Mouse (Mus musculus) embryonic facial prominence, embryonic 12.5 days (tissue): ENCODE measurements around the gene Slc4a1ap. TPM values are rescaled to one million over a fixed set of nuclear protein-coding genes. Genes with fewer than 3 reads are reported as not detected.
A peak's percentile ranks its signal among the peaks of the same experiment; 100 is the strongest.
"Not testable (repeated sequence)": the region's sequence is repeated elsewhere in the genome, so short reads cannot be mapped to it uniquely, and the experiment has no call there.

ENCODE experiments used
- ATAC-seq: fragments of 200-750 bp; cut with Nextera tagmentation; 2 replicates; pipeline ENCODE4 v1.8.0; 2017; ENCODE audit not compliant: insufficient number of reproducible peaks, insufficient read depth, low FRiP score, low TSS enrichment
- H3K27ac ChIP-seq: fragments of 300-500 bp; sonication (generic); 2 replicates; pipeline ENCODE4 v1.5.1; 2016; ENCODE audit warnings: mild to moderate bottlenecking
- H3K27me3 ChIP-seq: fragments of 300-500 bp; sonication (generic); 2 replicates; pipeline ENCODE4 v1.6.1; 2016; ENCODE audit warnings: mild to moderate bottlenecking, moderate library complexity
- H3K36me3 ChIP-seq: fragments of 300-500 bp; sonication (generic); 2 replicates; pipeline ENCODE4 v1.6.1; 2016; ENCODE audit warnings: mild to moderate bottlenecking
- H3K4me1 ChIP-seq: fragments of 300-500 bp; sonication (generic); 2 replicates; pipeline ENCODE4 v1.6.1; 2016
- H3K4me2 ChIP-seq: fragments of 300-500 bp; sonication (generic); replicated peaks from 2 replicates; pipeline ENCODE4 v1.6.1; 2016; ENCODE audit warnings: mild to moderate bottlenecking, moderate library complexity
- H3K4me3 ChIP-seq: fragments of 300-500 bp; sonication (generic); 2 replicates; pipeline ENCODE4 v1.5.1; 2016; ENCODE audit warnings: mild to moderate bottlenecking
- H3K9ac ChIP-seq: fragments of 300-500 bp; sonication (generic); 2 replicates; pipeline ENCODE4 v1.6.1; 2016; ENCODE audit warnings: mild to moderate bottlenecking, moderate library complexity
- H3K9me3 ChIP-seq: fragments of 300-500 bp; sonication (generic); 2 replicates; pipeline ENCODE4 v1.6.1; 2016; ENCODE audit warnings: mild to moderate bottlenecking, moderate library complexity
- WGBS: fragments of 180-500 bp; shearing (Covaris S2); methylation state at CpG from one replicate; pipeline ENCODE4 v1.1.7; 2016; 5-methylcytosine and 5-hydroxymethylcytosine counted together
- polyA plus RNA-seq: library from polyadenylated mRNA; unstranded; fragments of >200 nt; fragmentation: Nextera tagmentation; extraction: Ambion mirVana; gene quantifications from 2 replicates; pipeline ENCODE4 v1.2.1, GENCODE M21; 2016

Slc4a1ap gene
- polyA plus RNA-seq, 1 experiment from 2014 or later: 39.6 TPM

DNA sequence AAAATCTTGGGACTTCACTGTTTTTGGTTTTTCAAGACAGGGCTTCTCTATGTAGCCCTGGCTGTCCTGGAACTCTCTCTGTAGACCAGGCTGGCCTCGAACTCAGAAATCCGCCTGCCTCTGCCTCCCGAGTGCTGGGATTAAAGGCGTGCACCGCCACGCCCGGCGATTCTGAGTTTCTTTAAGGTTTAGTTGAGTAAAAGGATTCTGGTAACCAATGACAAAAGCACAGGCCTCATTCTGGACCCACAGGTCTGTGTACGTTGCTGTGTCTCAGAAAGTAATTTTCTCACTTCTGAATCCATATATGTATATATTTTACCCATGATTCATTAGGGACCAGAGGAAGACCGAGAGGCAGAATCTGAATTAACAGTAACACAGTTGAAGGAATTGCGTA, 912 bp downstream of the Slc4a1ap start, which contains the start of gene Supt7l:
Supt7l (minus strand) TSS at position 101 of the 400 bp plus-strand sequence.
- H3K4me2 ChIP-seq: peak within 1 kb of the TSS; percentile 96
- ATAC-seq: not testable (repeated sequence)
- 83% methylated on average over 11 of the region's 11 CpGs for WGBS

DNA sequence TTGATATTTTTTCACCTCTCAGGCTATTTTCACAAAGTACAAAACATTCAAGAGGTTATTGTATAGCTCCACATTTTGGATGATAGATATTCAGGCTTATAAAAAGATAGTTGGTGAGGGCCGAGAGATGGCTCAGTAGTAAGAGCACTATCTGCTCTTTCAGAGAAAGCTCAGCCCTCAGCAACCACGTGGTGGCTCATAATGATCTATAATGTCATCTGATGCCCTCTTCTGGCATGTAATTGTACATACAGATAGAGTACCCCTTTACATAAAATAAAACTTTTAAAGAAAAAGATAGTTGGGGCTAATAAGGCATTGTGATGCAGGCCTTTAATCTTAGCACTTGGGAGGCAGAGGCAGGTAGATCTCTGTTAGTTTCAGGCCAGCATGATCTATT, 1.8 kb downstream of the Slc4a1ap start:
- ATAC-seq: no peak
- H3K36me3 ChIP-seq: peaks cover 44% of the 10 kb centered on the region
- no peaks in the 10 kb centered on the region for H3K27me3 ChIP-seq
- H3K4me1 ChIP-seq: peaks cover 19% of the 10 kb centered on the region
- H3K27ac ChIP-seq: no peak overlapping the region
- 0 out of 2 replicates have a peak overlapping the region, but pooled peaks have one; percentile 96 for H3K4me2 ChIP-seq
- WGBS: 56% methylated on average over 2 of the region's 2 CpGs
- no peaks in the 10 kb centered on the region for H3K9me3 ChIP-seq
- H3K4me3 ChIP-seq: no peak overlapping the region
- no peak overlapping the region for H3K9ac ChIP-seq

More for the DNA sequence above, 912 bp downstream of the Slc4a1ap start, which contains the start of gene Supt7l:
- peak within 1 kb of the TSS; percentile 94 for H3K9ac ChIP-seq
- H3K27me3 ChIP-seq, H3K9me3 ChIP-seq: not testable (repeated sequence)
- peaks cover 43% of the 10 kb centered on the region for H3K36me3 ChIP-seq
- H3K4me3 ChIP-seq: peak within 1 kb of the TSS; percentile 98
- peak within 1 kb of the TSS; percentile 80 for H3K27ac ChIP-seq
- peaks cover 19% of the 10 kb centered on the region for H3K4me1 ChIP-seq

DNA sequence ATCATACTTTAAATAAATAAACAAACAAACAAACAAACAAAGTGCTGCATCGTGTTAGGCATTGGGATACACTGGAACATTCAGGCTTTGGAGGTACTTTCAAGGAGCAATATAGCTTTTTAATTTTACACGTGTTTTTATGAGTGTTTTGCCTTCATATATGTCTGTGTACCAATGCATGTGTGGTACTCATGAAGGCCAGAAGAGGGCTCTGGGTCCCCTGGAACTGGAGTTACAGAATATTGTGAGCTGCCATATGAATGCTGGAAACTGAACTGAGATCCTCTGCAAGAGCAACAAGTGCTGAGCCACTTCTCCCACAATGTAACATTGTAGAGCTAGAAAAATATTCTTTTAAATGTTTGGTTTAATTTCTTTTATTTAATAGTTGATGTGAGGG, 8.4 kb downstream of the Slc4a1ap start:
- no peak overlapping the region for H3K27ac ChIP-seq
- no peaks in the 10 kb centered on the region for H3K4me1 ChIP-seq
- H3K4me2 ChIP-seq: no peak overlapping the region
- no peak overlapping the region for H3K4me3 ChIP-seq
- ATAC-seq: no peak
- H3K36me3 ChIP-seq: peaks cover 70% of the 10 kb centered on the region
- no peak overlapping the region for H3K9ac ChIP-seq
- no peaks in the 10 kb centered on the region for H3K27me3 ChIP-seq
- 91% methylated on average over 2 of the region's 2 CpGs for WGBS
- H3K9me3 ChIP-seq: no peaks in the 10 kb centered on the region

DNA sequence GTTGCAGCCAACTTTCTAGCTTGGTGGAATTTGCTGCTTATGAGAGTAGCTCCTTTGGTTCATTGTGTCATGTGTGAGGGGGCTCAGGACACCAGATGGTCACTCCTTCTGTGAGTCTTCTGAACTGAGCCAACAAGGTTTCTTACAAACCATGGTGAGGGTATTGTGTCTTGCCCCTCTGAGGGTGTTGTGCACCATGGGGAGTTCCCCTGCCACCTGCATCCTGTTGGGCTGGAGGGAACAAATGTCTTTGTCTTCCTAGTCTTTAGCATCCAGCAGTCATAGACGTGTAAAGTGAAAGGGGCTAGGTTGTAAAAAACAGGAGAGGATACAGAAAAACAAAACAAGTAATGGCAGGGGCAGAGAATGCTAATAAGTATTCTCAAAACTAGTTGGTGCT, 32.6 kb downstream of the Slc4a1ap start:
- Histone ChIP-seq H3K27ac (no peak overlapping the region), H3K27me3 (no peaks in the 10 kb centered on the region), H3K9me3 (no peaks in the 10 kb centered on the region), H3K4me1 (0 out of 2 replicates have a peak, but pooled peaks cover 3% of the 10 kb centered on the region), H3K4me3 (no peak overlapping the region), H3K9ac (no peak overlapping the region), H3K4me2 (no peak overlapping the region), H3K36me3 (peaks cover 42% of the 10 kb centered on the region)
- ATAC-seq: no peak
- 46% methylated on average over 1 of the region's 1 CpGs for WGBS

DNA sequence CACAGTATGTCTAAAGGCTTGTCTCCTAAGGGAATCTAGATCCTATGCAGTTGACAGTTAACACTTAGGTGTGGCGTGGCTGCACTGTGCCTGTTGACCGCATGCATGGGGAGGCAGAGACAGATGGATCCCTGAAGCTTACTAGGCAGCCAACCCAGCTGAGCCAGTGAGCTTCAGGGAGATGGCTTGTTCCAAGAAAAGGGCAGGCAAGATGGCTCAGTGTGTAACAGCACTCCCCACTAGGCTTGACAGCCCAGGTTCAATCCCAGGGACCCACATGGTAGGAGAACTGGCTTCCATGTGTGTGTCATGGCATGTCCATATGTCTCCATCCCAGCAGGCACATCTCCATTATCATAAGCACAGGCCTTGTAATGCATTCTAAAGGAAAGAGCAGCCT, 33.6 kb downstream of the Slc4a1ap start:
- no peak for ATAC-seq
- Histone ChIP-seq H3K4me3 (no peak overlapping the region), H3K9ac (no peak overlapping the region), H3K27ac (no peak overlapping the region), H3K4me1 (0 out of 2 replicates have a peak, but pooled peaks cover 3% of the 10 kb centered on the region), H3K36me3 (peaks cover 35% of the 10 kb centered on the region), H3K9me3 (no peaks in the 10 kb centered on the region), H3K27me3 (no peaks in the 10 kb centered on the region), H3K4me2 (no peak overlapping the region)
- 96% methylated on average over 2 of the region's 2 CpGs for WGBS

DNA sequence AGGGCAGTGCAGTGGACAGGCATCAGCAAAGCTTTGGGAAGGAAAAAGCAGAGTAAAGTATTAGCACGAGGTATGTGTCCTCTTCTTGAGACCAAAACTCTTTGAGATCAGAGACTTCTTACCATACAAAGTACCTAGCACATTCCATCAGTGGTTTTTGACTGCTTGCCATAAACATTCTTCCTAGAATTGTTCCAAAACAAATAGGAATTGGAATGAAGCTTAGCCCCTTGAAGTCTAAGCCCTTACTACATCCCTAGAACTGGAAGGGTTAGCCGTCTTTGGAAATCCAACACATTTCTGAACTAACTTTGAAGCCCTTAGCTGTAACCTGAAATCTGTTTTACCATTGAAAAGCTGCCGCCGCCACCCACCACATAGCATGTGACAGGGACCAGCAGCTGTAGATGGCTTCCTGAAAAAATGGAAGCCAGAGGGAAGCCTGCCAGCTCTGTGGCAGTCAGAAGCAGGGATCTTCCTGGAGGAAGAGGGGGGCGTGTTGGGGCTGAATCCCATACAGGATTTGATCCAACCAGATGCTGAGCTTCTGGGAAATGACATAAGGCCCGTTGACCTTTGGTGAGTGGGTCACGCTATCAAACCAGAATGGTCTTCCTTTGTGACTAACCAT, 35.4 kb downstream of the Slc4a1ap start:
- Histone ChIP-seq H3K36me3 (peaks cover 25% of the 10 kb centered on the region), H3K4me3 (no peak overlapping the region), H3K27me3 (no peaks in the 10 kb centered on the region), H3K9ac (no peak overlapping the region), H3K27ac (no peak overlapping the region), H3K4me2 (no peak overlapping the region), H3K9me3 (no peaks in the 10 kb centered on the region), H3K4me1 (0 out of 2 replicates have a peak, but pooled peaks cover 3% of the 10 kb centered on the region)
- 88% methylated on average over 7 of the region's 7 CpGs for WGBS
- ATAC-seq: no peak

DNA sequence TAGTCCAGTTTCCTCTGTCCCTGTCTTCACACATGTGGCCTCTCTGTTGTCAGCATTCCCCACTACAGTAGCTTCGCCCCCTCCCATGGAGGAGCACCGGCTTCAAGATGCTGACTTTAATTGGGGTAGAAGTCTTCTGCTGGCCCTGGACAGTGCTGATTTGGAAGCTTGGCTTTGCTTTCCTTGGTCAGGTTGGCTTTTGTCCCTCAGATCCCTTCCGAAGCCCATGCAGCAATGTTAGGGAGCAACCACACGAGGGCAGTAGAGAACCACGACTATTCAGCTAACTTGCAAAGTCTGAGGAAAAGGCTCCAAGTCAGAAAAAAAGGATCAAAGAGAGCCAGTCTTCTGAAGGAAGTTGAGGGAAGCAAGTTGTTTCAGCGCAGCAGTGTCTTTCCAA, 36.7 kb downstream of the Slc4a1ap start:
- 0 out of 2 replicates have a peak, but pooled peaks cover 3% of the 10 kb centered on the region for H3K4me1 ChIP-seq
- H3K36me3 ChIP-seq: peaks cover 17% of the 10 kb centered on the region; the same call in 1 of the 2 replicates
- no peaks in the 10 kb centered on the region for H3K9me3 ChIP-seq
- H3K9ac ChIP-seq: no peak overlapping the region
- no peak for ATAC-seq
- H3K27me3 ChIP-seq: no peaks in the 10 kb centered on the region
- no peak overlapping the region for H3K4me2 ChIP-seq
- WGBS: 8% methylated on average over 6 of the region's 6 CpGs
- no peak overlapping the region for H3K27ac ChIP-seq
- no peak overlapping the region for H3K4me3 ChIP-seq

DNA sequence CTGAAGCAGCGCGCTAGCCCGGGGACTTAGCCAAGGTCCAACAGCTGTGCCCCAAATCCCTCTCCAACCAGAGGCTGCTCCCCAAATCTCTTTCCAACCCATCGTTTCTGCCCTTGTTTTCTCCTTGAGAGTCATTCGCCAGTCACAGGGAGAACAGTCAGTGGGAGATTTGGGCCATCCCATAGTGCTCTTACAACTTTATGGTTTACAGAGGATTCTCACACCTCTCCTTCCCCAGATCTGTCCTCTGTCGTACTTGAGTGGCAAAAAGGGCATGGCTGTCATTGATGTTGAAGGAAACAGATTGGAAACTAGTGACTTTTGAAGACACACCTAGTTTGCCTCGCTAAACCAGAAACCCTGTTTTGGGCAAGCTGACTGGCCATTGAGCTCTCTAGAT, 37.1 kb downstream of the Slc4a1ap start:
- Histone ChIP-seq H3K36me3 (peaks cover 17% of the 10 kb centered on the region; the same call in 1 of the 2 replicates), H3K27ac (no peak overlapping the region), H3K27me3 (no peaks in the 10 kb centered on the region), H3K4me2 (no peak overlapping the region), H3K4me3 (no peak overlapping the region), H3K9me3 (no peaks in the 10 kb centered on the region), H3K4me1 (0 out of 2 replicates have a peak, but pooled peaks cover 3% of the 10 kb centered on the region), H3K9ac (no peak overlapping the region)
- no peak for ATAC-seq
- WGBS: 49% methylated on average over 7 of the region's 7 CpGs

DNA sequence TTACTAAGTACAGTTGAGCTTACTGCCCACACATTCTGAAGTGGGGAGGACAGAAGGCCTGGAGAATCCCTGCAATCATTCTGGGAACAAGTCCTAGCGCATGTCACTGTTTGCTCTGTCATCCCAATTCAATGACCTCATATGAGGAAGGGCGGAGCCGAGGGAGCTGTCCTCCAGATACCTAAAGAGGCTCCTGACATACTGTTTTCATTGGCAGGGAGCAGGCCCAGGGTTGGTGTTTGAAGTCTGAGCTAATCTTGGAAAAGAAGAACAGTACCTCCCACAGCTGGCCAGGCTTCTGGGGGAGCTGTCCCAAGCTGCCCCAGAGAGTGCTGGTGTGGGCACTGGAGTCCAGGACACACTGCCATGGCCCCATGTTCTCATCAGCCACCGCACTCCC, 38.2 kb downstream of the Slc4a1ap start:
- no peak overlapping the region for H3K4me2 ChIP-seq
- no peak overlapping the region for H3K4me3 ChIP-seq
- no peaks in the 10 kb centered on the region for H3K27me3 ChIP-seq
- no peak overlapping the region for H3K27ac ChIP-seq
- ATAC-seq: no peak
- peaks cover 7% of the 10 kb centered on the region; the same call in 1 of the 2 replicates for H3K36me3 ChIP-seq
- H3K9ac ChIP-seq: no peak overlapping the region
- H3K4me1 ChIP-seq: 0 out of 2 replicates have a peak, but pooled peaks cover 3% of the 10 kb centered on the region
- 81% methylated on average over 4 of the region's 4 CpGs for WGBS
- H3K9me3 ChIP-seq: no peaks in the 10 kb centered on the region

DNA sequence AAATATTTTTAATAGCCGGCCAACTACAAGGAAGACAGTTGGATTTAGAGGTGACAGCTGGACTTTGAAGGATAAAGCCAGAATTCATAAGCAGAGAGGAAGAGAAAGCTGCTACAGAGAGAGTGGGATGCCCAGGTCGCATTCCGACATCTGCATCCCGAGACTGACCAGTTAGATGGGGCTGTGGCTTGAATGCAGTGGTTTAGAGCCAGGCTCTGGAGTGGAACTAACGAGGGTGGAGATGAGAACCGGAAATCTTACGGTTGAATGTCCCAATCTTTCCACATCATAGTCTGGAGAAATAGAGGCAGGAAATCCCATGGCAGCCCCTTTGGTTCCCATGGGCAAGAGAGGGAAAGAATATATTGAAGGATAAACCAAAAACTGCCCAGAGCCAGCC, 39.2 kb downstream of the Slc4a1ap start:
- no peak overlapping the region for H3K27ac ChIP-seq
- H3K36me3 ChIP-seq: no peaks in the 10 kb centered on the region
- H3K4me1 ChIP-seq: peaks cover 7% of the 10 kb centered on the region
- no peak overlapping the region for H3K9ac ChIP-seq
- no peak for ATAC-seq
- no peak overlapping the region for H3K4me2 ChIP-seq
- 85% methylated on average over 7 of the region's 7 CpGs for WGBS
- H3K4me3 ChIP-seq: no peak overlapping the region
- H3K9me3 ChIP-seq: no peaks in the 10 kb centered on the region
- H3K27me3 ChIP-seq: no peaks in the 10 kb centered on the region

DNA sequence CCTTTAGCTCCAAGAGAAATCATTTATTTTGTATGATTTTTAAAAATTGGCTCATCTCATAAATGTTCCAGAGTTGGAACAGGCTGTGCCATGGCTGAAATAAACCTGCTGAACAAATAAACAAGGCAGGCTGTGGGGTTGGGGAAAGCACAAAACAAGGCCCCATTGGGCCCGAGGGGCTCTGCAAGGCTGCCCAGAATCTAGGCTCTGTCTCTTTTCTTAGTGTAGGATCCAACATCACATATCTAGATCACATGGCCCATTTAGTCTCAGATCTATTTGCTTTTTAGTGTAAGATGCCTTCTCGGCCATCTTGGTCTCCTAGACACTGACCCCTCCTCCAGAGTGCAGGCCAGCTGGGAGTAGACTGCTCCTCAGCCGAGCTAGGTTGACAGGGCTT, 39.7 kb downstream of the Slc4a1ap start:
- WGBS: 63% methylated on average over 3 of the region's 3 CpGs
- H3K36me3 ChIP-seq: no peaks in the 10 kb centered on the region
- no peaks in the 10 kb centered on the region for H3K27me3 ChIP-seq
- H3K4me3 ChIP-seq: no peak overlapping the region
- H3K4me1 ChIP-seq: peaks cover 11% of the 10 kb centered on the region
- no peak for ATAC-seq
- no peaks in the 10 kb centered on the region for H3K9me3 ChIP-seq
- no peak overlapping the region for H3K9ac ChIP-seq
- no peak overlapping the region for H3K4me2 ChIP-seq
- no peak overlapping the region for H3K27ac ChIP-seq

DNA sequence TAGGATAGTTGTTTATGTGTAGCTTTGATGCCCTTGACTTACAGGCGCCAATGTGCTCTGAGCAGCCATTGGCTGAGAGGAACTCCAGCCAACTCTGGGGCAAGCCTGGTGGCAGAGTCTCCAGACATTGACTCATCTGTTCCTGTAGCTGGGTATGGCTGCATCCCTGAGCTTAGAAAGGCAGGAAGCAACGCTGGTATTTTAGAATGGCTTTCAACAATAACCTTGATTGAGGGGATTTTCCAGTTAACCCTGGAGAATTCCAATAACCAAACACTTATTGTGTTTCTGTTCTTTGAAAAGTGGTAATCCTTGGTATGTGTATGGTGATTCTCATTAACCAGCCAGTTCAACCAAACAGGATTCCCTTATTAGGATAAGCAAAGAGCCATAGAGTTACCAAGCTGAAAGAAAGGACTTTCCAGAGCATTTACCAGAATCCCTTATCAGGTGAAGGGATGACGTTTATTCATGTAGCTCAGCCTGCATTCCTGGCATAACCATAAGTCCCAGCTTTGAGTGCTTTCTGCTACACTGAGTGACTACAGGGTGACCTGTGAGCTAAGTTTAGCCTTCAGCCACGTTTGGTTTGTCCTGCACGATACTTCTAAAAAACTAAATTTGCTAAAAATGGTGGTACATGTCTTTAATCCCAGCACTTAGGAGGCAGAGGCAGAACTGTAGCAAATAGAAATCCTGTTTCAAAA, 41.3 kb downstream of the Slc4a1ap start:
- H3K9me3 ChIP-seq: no peaks in the 10 kb centered on the region
- no peak overlapping the region for H3K4me2 ChIP-seq
- peaks cover 12% of the 10 kb centered on the region for H3K4me1 ChIP-seq
- no peaks in the 10 kb centered on the region for H3K27me3 ChIP-seq
- H3K4me3 ChIP-seq: no peak overlapping the region
- no peak overlapping the region for H3K9ac ChIP-seq
- ATAC-seq: no peak
- H3K36me3 ChIP-seq: no peaks in the 10 kb centered on the region
- 73% methylated on average over 5 of the region's 5 CpGs for WGBS
- H3K27ac ChIP-seq: no peak overlapping the region
